8 mouse cellular contexts compared by ENCODE assay signal in genomic region chr19:7310704-7311103, GRCm38 (mm10). TPM values are rescaled to one million over a fixed set of nuclear protein-coding genes. Genes with fewer than 3 reads are reported as not detected.
A peak's percentile ranks its signal among the peaks of the same experiment; 100 is the strongest.
DNase-seq lines count a peak whose midpoint lies in the region; ATAC-seq and TF ChIP-seq lines count a peak whose summit lies in the region.

No protein-coding gene starts in this region.

- no peaks in the 10 kb centered on the region for H3K27me3 ChIP-seq in heart, embryonic 11.5 days (ENCODE audit: control insufficient read depth, insufficient read depth, low read length)
- no peaks in the 10 kb centered on the region for H3K27me3 ChIP-seq in kidney, embryonic 16.5 days (ENCODE audit: insufficient read depth, low read length)
- no peaks in the 10 kb centered on the region for H3K27me3 ChIP-seq in lung, postnatal 0 days (replicated peaks; ENCODE audit: insufficient read depth, low read length)
- H3K27me3 ChIP-seq in small intestine, adult 2 months (ENCODE audit: control insufficient read depth, insufficient read depth, low read length): no peaks in the 10 kb centered on the region

- H3K4me1 ChIP-seq in heart, embryonic 11.5 days (ENCODE audit: control insufficient read depth, insufficient read depth, low read length): peaks cover 63% of the 10 kb centered on the region
- H3K4me1 ChIP-seq in kidney, embryonic 16.5 days (ENCODE audit: insufficient read depth, low read length): peaks cover 87% of the 10 kb centered on the region
- peaks cover 35% of the 10 kb centered on the region for H3K4me1 ChIP-seq in lung, postnatal 0 days (ENCODE audit: insufficient read depth, low read depth, low read length)
- peaks cover 55% of the 10 kb centered on the region for H3K4me1 ChIP-seq in small intestine, adult 2 months (ENCODE audit: control insufficient read depth, insufficient read depth, insufficient read length, low read length)

- H3K4me3 ChIP-seq in heart, embryonic 11.5 days (ENCODE audit: low read depth, low read length): no peak overlapping the region
- no peak overlapping the region for H3K4me3 ChIP-seq in kidney, embryonic 16.5 days (ENCODE audit: low read length)
- H3K4me3 ChIP-seq in lung, postnatal 0 days (ENCODE audit: low read depth, low read length): no peak overlapping the region
- no peak overlapping the region for H3K4me3 ChIP-seq in small intestine, adult 2 months (ENCODE audit: low read depth, low read length)

- peak overlapping the region; percentile 48 for H3K4me2 ChIP-seq in heart, embryonic 11.5 days
- 0 out of 2 replicates have a peak overlapping the region, but pooled peaks have one; percentile 5 for H3K4me2 ChIP-seq in kidney, embryonic 16.5 days (replicated peaks; ENCODE audit: low read depth, low read length)
- peak overlapping the region; percentile 22; the same call in 1 of the 2 replicates for H3K4me2 ChIP-seq in lung, postnatal 0 days (replicated peaks; ENCODE audit: low read depth, low read length)

- H3K9ac ChIP-seq in heart, embryonic 11.5 days (ENCODE audit: low read depth, low read length): peak overlapping the region; percentile 46; the same call in 1 of the 2 replicates
- H3K9ac ChIP-seq in kidney, embryonic 16.5 days (replicated peaks; ENCODE audit: low read length): peak overlapping the region; percentile 34; the same call in 1 of the 2 replicates
- H3K9ac ChIP-seq in lung, postnatal 0 days (replicated peaks; ENCODE audit: low read depth): no peak overlapping the region

- ATAC-seq in heart, embryonic 11.5 days (replicated peaks; ENCODE audit: insufficient number of reproducible peaks, low FRiP score, low TSS enrichment): peak; percentile 56; the same call in 1 of the 2 replicates
- ATAC-seq in kidney, embryonic 16.5 days (ENCODE audit: low FRiP score, low TSS enrichment): peak; percentile 62
- peak; percentile 72 for ATAC-seq in lung, postnatal 0 days

- DNase-seq in 3T3-L1 (ENCODE audit: low read depth, low spot score) (peak; percentile 67), NIH3T3 (ENCODE audit: low read depth) (peak; percentile 74), MN1 (ENCODE audit: low spot score) (no peak)
- peak; percentile 56 for DNase-seq in embryo, embryonic 11 days
- peak; percentile 86 for DNase-seq in lung, postnatal 0 days (ENCODE audit: low spot score)

- TF ChIP-seq POLR2A in small intestine, adult 2 months (IDR thresholded peaks at IDR 0.05; ENCODE audit: low read depth, low read length): no peak

- no peaks in the 10 kb centered on the region for H3K9me3 ChIP-seq in heart, embryonic 11.5 days (replicated peaks; ENCODE audit: control insufficient read depth, low read length)
- no peaks in the 10 kb centered on the region for H3K9me3 ChIP-seq in kidney, embryonic 16.5 days (ENCODE audit: low read length)
- no peaks in the 10 kb centered on the region for H3K9me3 ChIP-seq in lung, postnatal 0 days (ENCODE audit: low read length)

- 10% methylated on average over 5 of the region's 5 CpGs for WGBS in heart, embryonic 11.5 days (ENCODE audit: insufficient replicate concordance)
- 17% methylated on average over 5 of the region's 5 CpGs for WGBS in kidney, embryonic 16.5 days
- WGBS in lung, postnatal 0 days: 26% methylated on average over 5 of the region's 5 CpGs
- WGBS in small intestine, adult 2 months: 18% methylated on average over 5 of the region's 5 CpGs

- peak; percentile 42 for TF ChIP-seq CTCF in lung, postnatal 0 days (IDR thresholded peaks at IDR 0.05)
- 0 out of 2 replicates have a peak, but pooled peaks have one; percentile 18 for TF ChIP-seq CTCF in small intestine, adult 2 months (IDR thresholded peaks at IDR 0.05; ENCODE audit: extremely low read depth, insufficient read length, insufficient replicate concordance, low read depth, low read length)

- peak; percentile 20; the same call in 1 of the 2 replicates for TF ChIP-seq EP300 in lung, postnatal 0 days (IDR thresholded peaks at IDR 0.05)

- peak overlapping the region; percentile 87 for H3K27ac ChIP-seq in heart, embryonic 11.5 days (ENCODE audit: low read depth, low read length)
- peak overlapping the region; percentile 88 for H3K27ac ChIP-seq in kidney, embryonic 16.5 days (ENCODE audit: low read length)
- H3K27ac ChIP-seq in lung, postnatal 0 days (ENCODE audit: low read length): peak overlapping the region; percentile 81
- peak overlapping the region; percentile 68 for H3K27ac ChIP-seq in small intestine, adult 2 months (ENCODE audit: insufficient read depth, low read depth, low read length)

- no peaks in the 10 kb centered on the region for H3K36me3 ChIP-seq in heart, embryonic 11.5 days (ENCODE audit: control insufficient read depth, insufficient read depth, low read length)
- no peaks in the 10 kb centered on the region for H3K36me3 ChIP-seq in kidney, embryonic 16.5 days (ENCODE audit: insufficient read depth, low read length)
- H3K36me3 ChIP-seq in lung, postnatal 0 days (ENCODE audit: insufficient read depth, low read length): no peaks in the 10 kb centered on the region
- no peaks in the 10 kb centered on the region for H3K36me3 ChIP-seq in small intestine, adult 2 months (ENCODE audit: control insufficient read depth, insufficient read depth, low read length)

RNA-seq across cellular contexts. Expression of gene Mark2, which starts 31.0 kb away (rescaled TPM):
- 34.5 and 35.0 TPM in 2 replicates for polyA plus RNA-seq in heart, embryonic 11.5 days (2014; fragmentation: Nextera tagmentation; extraction: Ambion mirVana)
- polyA plus RNA-seq in kidney, embryonic 16.5 days (2015; fragmentation: Nextera tagmentation; extraction: Ambion mirVana): 40.6 and 44.9 TPM in 2 replicates
- 29.8 and 35.9 TPM in 2 replicates for polyA plus RNA-seq in lung, postnatal 0 days (2015; fragmentation: Nextera tagmentation; extraction: Ambion mirVana)
- polyA plus RNA-seq in small intestine, adult 2 months (2012; rRNA removed): 91.2 and 279 TPM in 2 replicates

RNA-seq across cellular contexts. Expression of gene Rcor2, which starts 43.6 kb away (rescaled TPM):
- 8.4 and 9.5 TPM in 2 replicates for polyA plus RNA-seq in heart, embryonic 11.5 days (2014; fragmentation: Nextera tagmentation; extraction: Ambion mirVana)
- 8.7 and 10.8 TPM in 2 replicates for polyA plus RNA-seq in kidney, embryonic 16.5 days (2015; fragmentation: Nextera tagmentation; extraction: Ambion mirVana)
- polyA plus RNA-seq in lung, postnatal 0 days (2015; fragmentation: Nextera tagmentation; extraction: Ambion mirVana): 1.3 and 1.5 TPM in 2 replicates
- polyA plus RNA-seq in small intestine, adult 2 months (2012; rRNA removed): 1.2 and 1.8 TPM in 2 replicates
